Mouse (Mus musculus) neural tube, embryonic 11.5 days (tissue): ENCODE measurements around the gene Mrgprf. TPM values are rescaled to one million over a fixed set of nuclear protein-coding genes. Genes with fewer than 3 reads are reported as not detected.

ENCODE experiments used
- ATAC-seq: fragments of 200-750 bp; cut with Nextera tagmentation; 2 replicates; pipeline ENCODE4 v1.8.0; 2017; ENCODE audit warnings: moderate number of reproducible peaks, mild to moderate bottlenecking, moderate TSS enrichment, moderate library complexity; ENCODE audit not compliant: insufficient read depth, low FRiP score, low TSS enrichment
- DNase-seq: peaks from one replicate; pipeline ENCODE4 v3.0.0-alpha.2; 2015; ENCODE audit warnings: low spot score
- H3K27ac ChIP-seq: fragments of 300-500 bp; sonication (generic); 2 replicates; pipeline ENCODE4 v1.5.1; 2014; ENCODE audit warnings: low read depth, mild to moderate bottlenecking, low read length
- H3K27me3 ChIP-seq: fragments of 300-500 bp; sonication (generic); 2 replicates; pipeline ENCODE4 v1.6.1; 2014; ENCODE audit warnings: mild to moderate bottlenecking, low read length, mixed read lengths; ENCODE audit not compliant: control insufficient read depth, insufficient read depth
- H3K36me3 ChIP-seq: fragments of 300-500 bp; sonication (generic); 2 replicates; pipeline ENCODE4 v1.6.1; 2014; ENCODE audit warnings: mild to moderate bottlenecking, low read length, moderate library complexity, mixed read lengths; ENCODE audit not compliant: control insufficient read depth, insufficient read depth
- H3K4me1 ChIP-seq: fragments of 300-500 bp; sonication (generic); 2 replicates; pipeline ENCODE4 v1.6.1; 2014; ENCODE audit warnings: low read length, mixed read lengths; ENCODE audit not compliant: control insufficient read depth, insufficient read depth
- H3K4me2 ChIP-seq: fragments of 300-500 bp; sonication (generic); 2 replicates; pipeline ENCODE4 v1.6.1; 2014; ENCODE audit warnings: low read depth, mild to moderate bottlenecking, moderate library complexity
- H3K4me3 ChIP-seq: fragments of 300-500 bp; sonication (generic); 2 replicates; pipeline ENCODE4 v1.5.1; 2014; ENCODE audit warnings: low read depth, low read length
- H3K9ac ChIP-seq: fragments of 300-500 bp; sonication (generic); 2 replicates; pipeline ENCODE4 v1.6.1; 2014; ENCODE audit warnings: mild to moderate bottlenecking, low read length
- H3K9me3 ChIP-seq: fragments of 300-500 bp; sonication (generic); 2 replicates; pipeline ENCODE4 v1.6.1; 2016; ENCODE audit warnings: low read length; ENCODE audit not compliant: control insufficient read depth
- WGBS: fragments of 180-500 bp; shearing (Covaris S2); extraction: QIAGEN DNeasy Blood & Tissue Kit; methylation state at CpG from one replicate; pipeline ENCODE4 v1.1.7; 2014; 5-methylcytosine and 5-hydroxymethylcytosine counted together
- polyA plus RNA-seq: library from polyadenylated mRNA; unstranded; fragments of >200 nt; fragmentation: Nextera tagmentation; extraction: Ambion mirVana; gene quantifications from 2 replicates; pipeline ENCODE4 v1.2.1, GENCODE M21; 2014

Gene Mrgprf
- polyA plus RNA-seq: not detected in 2 replicates

DNA sequence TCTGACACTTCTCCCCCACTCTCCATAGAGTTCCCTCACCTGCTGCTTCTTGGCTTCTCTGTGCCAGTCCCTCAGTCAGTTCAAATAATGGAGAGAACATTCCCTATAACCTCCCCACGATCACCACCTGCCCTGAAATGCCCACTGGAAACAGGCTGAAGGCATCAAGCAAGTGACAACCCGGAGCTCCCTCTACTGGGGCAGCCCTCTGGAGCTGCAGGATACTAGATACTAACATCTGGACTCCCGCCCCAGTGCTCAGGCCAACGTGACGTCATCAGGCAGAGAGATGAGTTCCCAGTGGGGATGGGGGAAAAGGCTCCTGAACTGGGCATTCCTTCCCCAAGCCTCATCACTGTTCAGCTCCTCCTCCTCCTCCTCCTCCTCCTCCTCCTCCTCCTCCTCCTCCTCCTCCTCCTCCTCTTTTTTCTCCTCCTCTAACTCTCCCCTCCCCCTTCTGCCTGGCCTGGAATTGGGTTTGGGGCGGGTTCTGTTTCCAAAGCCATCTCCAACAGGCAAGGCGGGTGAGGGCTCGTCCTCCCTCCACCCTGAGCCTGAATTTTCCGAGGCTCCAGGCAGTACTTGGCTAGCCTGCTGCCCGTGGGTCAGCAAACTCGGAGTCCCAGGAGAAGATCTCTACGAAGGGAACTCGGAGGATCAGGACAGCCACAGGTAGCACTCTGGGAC lies at the start of gene Mrgprf:
Gene Mrgprf, plus strand, starts transcription at position 508 of the 687 bp plus-strand sequence.
- H3K27ac ChIP-seq: no peak within 1 kb of the TSS
- no peak within 1 kb of the TSS for H3K9ac ChIP-seq
- no peak within 1 kb of the TSS for H3K4me2 ChIP-seq
- H3K27me3 ChIP-seq: no peaks in the 10 kb centered on the region
- ATAC-seq (no peak), DNase-seq (no peak)
- 44% methylated on average over 12 of the region's 13 CpGs for WGBS
- H3K36me3 ChIP-seq: no peaks in the 10 kb centered on the region
- peaks cover 5% of the 10 kb centered on the region; the same call in 1 of the 2 replicates for H3K4me1 ChIP-seq
- no peak within 1 kb of the TSS for H3K4me3 ChIP-seq
- H3K9me3 ChIP-seq: no peaks in the 10 kb centered on the region

DNA sequence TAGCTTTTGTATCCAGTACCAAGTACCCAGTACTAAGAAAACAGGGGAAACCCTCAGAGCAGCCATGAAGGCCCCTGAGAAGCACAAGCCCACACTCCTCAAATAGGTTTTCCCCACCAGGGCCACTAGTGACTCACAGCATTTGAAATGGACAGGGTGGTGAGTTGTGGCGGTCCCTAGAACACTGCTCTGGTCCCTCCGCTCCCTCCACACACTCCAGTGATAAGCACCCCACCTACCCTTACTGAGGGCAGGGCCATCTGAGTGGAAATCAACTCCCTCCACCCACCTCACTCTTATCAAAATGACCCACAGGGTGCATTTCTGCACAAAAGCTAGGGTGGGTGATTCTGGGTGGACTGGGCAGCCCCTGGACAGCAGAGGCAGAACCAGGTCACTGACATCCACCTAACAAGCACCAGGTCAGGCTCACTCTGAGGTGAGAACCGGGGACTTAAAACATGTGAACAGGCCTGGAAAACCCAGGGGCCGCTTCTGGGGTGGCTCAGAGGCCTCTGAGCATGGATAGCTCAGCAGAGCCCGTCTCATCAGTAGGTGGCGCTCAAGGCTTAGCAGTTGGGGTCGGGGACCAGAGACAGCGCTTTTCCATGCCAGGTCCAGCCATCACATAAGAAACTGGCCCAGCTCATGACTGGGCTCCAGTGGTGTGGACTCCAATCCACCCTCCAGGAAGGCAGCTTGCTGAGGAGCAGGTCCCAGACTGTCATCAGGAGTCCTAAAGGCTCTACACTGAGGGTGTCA lies 47.7 kb upstream of the Mrgprf start:
- Histone ChIP-seq H3K27me3 (no peaks in the 10 kb centered on the region), H3K4me3 (no peak overlapping the region), H3K27ac (no peak overlapping the region), H3K9ac (no peak overlapping the region), H3K4me1 (no peaks in the 10 kb centered on the region), H3K9me3 (no peaks in the 10 kb centered on the region), H3K4me2 (no peak overlapping the region), H3K36me3 (no peaks in the 10 kb centered on the region)
- ATAC-seq (peak; percentile 75; the same call in 1 of the 2 replicates), DNase-seq (peak; percentile 86)
- WGBS: 30% methylated on average over 8 of the region's 8 CpGs

DNA sequence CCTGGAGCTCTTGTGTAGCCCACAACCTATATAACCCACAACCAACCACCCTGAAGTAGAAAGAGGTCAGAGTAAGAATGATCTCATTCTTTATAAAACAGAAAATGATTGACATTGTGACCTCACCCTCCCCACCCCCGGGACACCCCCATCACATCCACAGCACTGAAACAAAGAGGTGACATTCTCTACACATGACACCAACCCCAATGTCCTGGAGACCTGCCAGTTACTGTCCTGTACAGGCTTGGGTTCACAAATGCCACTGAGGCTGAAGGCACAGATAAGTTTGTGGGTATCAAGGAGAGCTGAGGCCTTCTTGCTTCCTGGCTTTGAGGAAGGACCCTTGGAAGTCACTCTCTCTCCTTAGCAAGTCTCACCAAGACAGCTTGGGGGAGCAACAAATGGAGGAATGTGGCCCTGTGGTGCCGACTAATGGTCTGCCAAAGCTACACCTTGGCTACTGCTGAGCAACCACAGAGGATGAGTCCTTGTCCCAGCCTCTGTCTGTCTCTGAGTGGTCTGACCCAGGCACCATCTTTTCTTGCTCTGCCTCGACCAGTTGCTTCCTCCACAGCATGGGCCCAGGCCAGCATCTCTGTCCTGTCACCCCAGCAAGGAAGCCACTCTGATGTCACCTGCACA lies 46.5 kb upstream of the Mrgprf start:
- no peaks in the 10 kb centered on the region for H3K27me3 ChIP-seq
- WGBS: 57% methylated on average over 3 of the region's 3 CpGs

DNA sequence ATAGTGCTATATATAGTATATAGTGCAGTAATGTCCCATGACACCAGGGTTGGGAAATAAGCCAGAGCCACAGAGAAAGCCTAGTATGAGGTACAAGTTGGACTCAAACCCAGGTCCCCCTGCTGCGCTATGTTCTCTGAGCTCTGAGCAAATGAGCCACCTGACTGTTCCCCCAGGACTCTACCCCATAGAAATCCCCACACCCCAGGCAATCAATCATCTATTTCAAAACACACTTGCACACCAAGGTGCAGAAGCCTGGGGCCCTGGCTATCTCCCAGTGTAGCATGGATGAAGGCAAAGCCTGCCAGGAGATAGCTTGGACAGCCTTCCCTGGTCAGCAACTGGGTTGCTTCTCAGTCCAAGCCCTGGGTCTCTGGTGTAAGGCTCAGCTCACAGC lies 44.5 kb upstream of the Mrgprf start:
- no peak for DNase-seq
- Histone ChIP-seq H3K9me3 (no peaks in the 10 kb centered on the region), H3K9ac (no peak overlapping the region), H3K27me3 (no peaks in the 10 kb centered on the region), H3K4me1 (no peaks in the 10 kb centered on the region), H3K4me2 (no peak overlapping the region), H3K36me3 (no peaks in the 10 kb centered on the region; the same call in 1 of the 2 replicates), H3K27ac (no peak overlapping the region), H3K4me3 (no peak overlapping the region)
- no peak for ATAC-seq
- 88% methylated on average over 1 of the region's 1 CpGs for whole genome bisulfite sequencing

More for the DNA sequence above, 46.5 kb upstream of the Mrgprf start:
- DNase-seq (no peak), ATAC-seq (no peak)
- H3K36me3 ChIP-seq: no peaks in the 10 kb centered on the region; the same call in 1 of the 2 replicates
- H3K4me1 ChIP-seq: no peaks in the 10 kb centered on the region
- H3K4me2 ChIP-seq: no peak overlapping the region
- no peak overlapping the region for H3K9ac ChIP-seq
- H3K27ac ChIP-seq: no peak overlapping the region
- H3K4me3 ChIP-seq: no peak overlapping the region
- H3K9me3 ChIP-seq: no peaks in the 10 kb centered on the region

DNA sequence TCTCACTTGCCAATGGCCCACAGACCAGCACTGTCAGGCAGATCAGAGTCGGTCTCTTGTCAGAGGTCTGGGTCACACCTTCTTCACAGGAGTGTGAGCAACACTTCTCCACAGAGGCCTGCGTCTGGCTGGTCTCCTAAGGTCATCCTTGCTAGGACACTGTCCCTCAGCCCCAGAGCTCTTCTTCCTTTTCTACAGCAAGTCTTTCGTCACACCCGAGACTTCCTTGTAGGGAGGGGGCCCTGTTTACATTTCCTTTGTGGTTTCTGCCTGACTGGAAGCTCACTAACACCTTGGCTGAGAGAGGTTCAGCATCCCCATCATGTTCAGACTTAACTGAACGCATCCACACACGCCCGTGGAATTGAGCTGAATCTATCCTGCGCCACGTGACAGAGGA lies 36.4 kb upstream of the Mrgprf start:
- H3K36me3 ChIP-seq: peaks cover 5% of the 10 kb centered on the region
- no peak overlapping the region for H3K4me3 ChIP-seq
- H3K4me2 ChIP-seq: no peak overlapping the region
- no peaks in the 10 kb centered on the region for H3K9me3 ChIP-seq
- no peaks in the 10 kb centered on the region for H3K4me1 ChIP-seq
- no peak for ATAC-seq
- whole genome bisulfite sequencing: 81% methylated on average over 9 of the region's 9 CpGs
- H3K9ac ChIP-seq: no peak overlapping the region
- no peak overlapping the region for H3K27ac ChIP-seq
- no peak for DNase-seq
- no peaks in the 10 kb centered on the region for H3K27me3 ChIP-seq

DNA sequence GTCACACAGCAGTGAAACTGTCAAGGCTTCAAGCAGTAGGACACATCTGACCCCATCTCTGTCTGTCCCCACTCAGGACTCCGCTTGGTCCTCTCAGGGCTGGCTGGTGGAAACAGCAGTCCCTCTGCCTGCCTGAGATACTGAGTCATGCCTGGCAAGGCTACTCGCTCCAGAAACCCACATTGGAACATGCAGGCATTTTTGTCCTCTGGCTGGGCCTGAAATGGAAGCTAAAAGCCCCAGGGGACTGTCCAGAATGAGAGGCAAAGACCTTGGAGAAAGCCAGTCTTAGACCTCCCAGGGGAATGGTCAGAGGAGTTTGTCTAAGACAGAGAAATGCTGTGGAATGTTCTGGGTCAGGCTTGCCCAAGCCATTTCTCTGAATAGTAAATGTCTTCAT lies 34.6 kb upstream of the Mrgprf start:
- Histone ChIP-seq H3K4me3 (no peak overlapping the region), H3K36me3 (peaks cover 5% of the 10 kb centered on the region), H3K4me2 (no peak overlapping the region), H3K9me3 (no peaks in the 10 kb centered on the region), H3K27ac (no peak overlapping the region), H3K27me3 (no peaks in the 10 kb centered on the region), H3K4me1 (no peaks in the 10 kb centered on the region), H3K9ac (no peak overlapping the region)
- ATAC-seq (no peak), DNase-seq (no peak)
- WGBS: 95% methylated on average over 2 of the region's 2 CpGs

DNA sequence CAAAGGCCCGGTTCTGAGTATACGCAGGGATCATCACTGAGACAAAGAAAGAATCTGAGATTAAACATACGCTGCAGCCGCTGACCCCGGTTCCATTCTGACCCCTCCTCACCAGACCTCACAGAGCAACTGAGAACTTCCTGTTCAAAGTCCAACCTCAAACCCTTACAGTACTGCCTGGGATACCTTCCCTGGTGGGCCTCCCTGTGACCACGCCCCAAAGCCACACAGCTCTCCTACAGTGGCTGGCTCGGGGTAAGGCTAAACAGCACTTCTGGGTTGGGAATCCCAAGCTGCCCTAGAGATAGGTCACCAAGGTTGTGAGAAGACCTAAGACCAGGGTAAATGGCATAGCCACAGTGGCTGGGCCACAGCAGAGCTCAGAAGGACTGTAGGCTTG lies 31.7 kb upstream of the Mrgprf start:
- H3K27me3 ChIP-seq: no peaks in the 10 kb centered on the region
- peaks cover 7% of the 10 kb centered on the region for H3K36me3 ChIP-seq
- WGBS: 97% methylated on average over 7 of the region's 7 CpGs
- DNase-seq (no peak), ATAC-seq (no peak)
- H3K27ac ChIP-seq: no peak overlapping the region
- no peak overlapping the region for H3K9ac ChIP-seq
- H3K9me3 ChIP-seq: no peaks in the 10 kb centered on the region
- H3K4me1 ChIP-seq: no peaks in the 10 kb centered on the region
- no peak overlapping the region for H3K4me2 ChIP-seq
- H3K4me3 ChIP-seq: no peak overlapping the region

DNA sequence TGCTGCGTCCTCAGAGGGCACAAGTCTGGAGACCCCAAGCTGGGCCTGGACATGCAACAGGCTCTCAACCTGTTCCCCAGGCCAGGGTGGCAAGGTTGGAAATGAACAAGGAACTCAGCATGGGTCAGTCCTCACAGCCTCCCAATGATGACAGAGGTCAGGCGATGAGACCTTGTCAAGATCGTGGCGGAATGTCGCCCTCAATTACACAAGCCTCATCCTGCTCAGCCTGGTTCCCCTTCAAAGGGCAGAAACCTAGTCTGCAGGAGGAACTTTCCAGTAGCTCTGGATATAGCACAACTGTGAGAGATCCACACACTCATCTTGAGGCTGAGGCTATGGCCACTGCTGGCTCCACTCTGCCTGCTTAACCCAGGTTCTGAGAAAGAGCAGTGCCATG lies 29.7 kb upstream of the Mrgprf start:
- no peaks in the 10 kb centered on the region for H3K27me3 ChIP-seq
- DNase-seq: no peak
- ATAC-seq: no peak
- WGBS: 96% methylated on average over 5 of the region's 5 CpGs
- H3K4me2 ChIP-seq: no peak overlapping the region
- no peaks in the 10 kb centered on the region for H3K4me1 ChIP-seq
- H3K9me3 ChIP-seq: no peaks in the 10 kb centered on the region
- no peak overlapping the region for H3K27ac ChIP-seq
- H3K9ac ChIP-seq: no peak overlapping the region
- peaks cover 4% of the 10 kb centered on the region for H3K36me3 ChIP-seq
- H3K4me3 ChIP-seq: no peak overlapping the region
